Mouse (Mus musculus) bone marrow, adult 2 months (tissue): Measurements from ENCODE around the gene Dnal1.

Experiments used
- CTCF ChIP-seq: fragments of 200-500 bp; IDR thresholded peaks from 2 replicates; pipeline ENCODE4 v1.5.1; 2011; ENCODE audit warnings: low read length, control low read depth; ENCODE audit not compliant: control insufficient read depth, insufficient read depth
- POLR2A ChIP-seq: fragments of 200-500 bp; IDR thresholded peaks from 2 replicates; pipeline ENCODE4 v1.6.1; 2011; ENCODE audit warnings: low read depth, mild to moderate bottlenecking, control low read depth, low read length, borderline replicate concordance; ENCODE audit not compliant: control insufficient read depth

DNA sequence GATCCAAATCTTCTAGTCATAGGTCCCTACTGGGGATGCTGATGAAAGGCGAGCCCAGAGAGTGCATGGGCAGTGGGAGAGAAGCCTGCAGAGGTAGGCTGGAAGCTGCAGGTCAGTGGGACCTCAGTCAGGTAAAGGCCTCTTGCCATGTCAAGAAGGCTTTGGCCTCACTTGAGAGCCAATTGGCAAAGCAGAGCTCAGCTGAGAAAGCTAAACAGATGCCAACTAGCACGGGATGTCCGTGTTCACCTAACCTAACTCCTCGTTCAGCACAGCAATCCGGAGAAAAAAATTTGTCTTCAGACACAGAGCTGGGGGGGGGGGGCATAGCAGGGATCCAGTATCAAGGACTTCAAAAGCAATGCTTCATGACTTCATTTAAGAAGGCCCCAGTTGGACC is 70.8 kb downstream of the Dnal1 start:
- no peak for TF ChIP-seq CTCF
- TF ChIP-seq POLR2A: no peak
